ENCODE assay signal across 8 mouse cellular contexts in genomic region chr17:6742083-6743038, GRCm38 (mm10). TPM values are rescaled to one million over a fixed set of nuclear protein-coding genes. Genes with fewer than 3 reads are reported as not detected.
DNase-seq lines count a peak whose midpoint lies in the region; ATAC-seq and TF ChIP-seq lines count a peak whose summit lies in the region.

No protein-coding gene starts in this region.

- no peak for DNase-seq in midbrain, embryonic 10.5 days (ENCODE audit: low spot score)
- DNase-seq in adipocyte (ENCODE audit: low spot score), result peak; percentile 49
- DNase-seq in forebrain, postnatal 0 days, result peak; percentile 32
- no peak for DNase-seq in hindbrain, embryonic 14.5 days (ENCODE audit: low spot score)
- DNase-seq in lung, embryonic 14.5 days, result peak; percentile 88
- DNase-seq in stomach, postnatal 0 days (ENCODE audit: low spot score), result peak; percentile 40
- no peak for DNase-seq in cerebellum, adult 9-10 months

- H3K27me3 ChIP-seq in midbrain, embryonic 10.5 days (ENCODE audit: low read depth, poor library complexity, severe bottlenecking), result no peaks in the 10 kb centered on the region; the same call in 1 of the 2 replicates
- peaks cover 21% of the 10 kb centered on the region for H3K27me3 ChIP-seq in midbrain, embryonic 13.5 days
- H3K27me3 ChIP-seq in forebrain, postnatal 0 days (ENCODE audit: insufficient read depth, low read length), result no peaks in the 10 kb centered on the region
- H3K27me3 ChIP-seq in hindbrain, embryonic 14.5 days (ENCODE audit: control insufficient read depth, insufficient read depth, low read length), result no peaks in the 10 kb centered on the region
- H3K27me3 ChIP-seq in lung, embryonic 14.5 days (ENCODE audit: insufficient read depth, low read length), result no peaks in the 10 kb centered on the region
- H3K27me3 ChIP-seq in stomach, postnatal 0 days (ENCODE audit: control insufficient read depth, insufficient read depth, low read length), result no peaks in the 10 kb centered on the region

- 79% methylated on average over 33 of the region's 33 CpGs for WGBS in midbrain, embryonic 10.5 days
- WGBS in midbrain, embryonic 13.5 days, result 68% methylated on average over 33 of the region's 33 CpGs
- 68% methylated on average over 31 of the region's 33 CpGs for WGBS in forebrain, postnatal 0 days
- 56% methylated on average over 32 of the region's 33 CpGs for WGBS in hindbrain, embryonic 14.5 days
- WGBS in lung, embryonic 14.5 days, result 52% methylated on average over 33 of the region's 33 CpGs
- WGBS in stomach, postnatal 0 days, result 66% methylated on average over 33 of the region's 33 CpGs

- H3K27ac ChIP-seq in midbrain, embryonic 10.5 days (replicated peaks), result peak overlapping the region; percentile 77
- H3K27ac ChIP-seq in midbrain, embryonic 13.5 days, result no peak overlapping the region
- H3K27ac ChIP-seq in forebrain, postnatal 0 days (ENCODE audit: low read depth, low read length), result 0 out of 2 replicates have a peak overlapping the region, but pooled peaks have one; percentile 29
- H3K27ac ChIP-seq in hindbrain, embryonic 14.5 days, result peak overlapping the region; percentile 17; the same call in 1 of the 2 replicates
- peak overlapping the region; percentile 30; the same call in 1 of the 2 replicates for H3K27ac ChIP-seq in lung, embryonic 14.5 days (ENCODE audit: low read depth)
- peak overlapping the region; percentile 40 for H3K27ac ChIP-seq in stomach, postnatal 0 days (replicated peaks)

- ATAC-seq in midbrain, embryonic 13.5 days, result no peak
- ATAC-seq in forebrain, postnatal 0 days, result no peak; the same call in 1 of the 2 replicates
- ATAC-seq in hindbrain, embryonic 14.5 days (ENCODE audit: low FRiP score), result no peak
- ATAC-seq in lung, embryonic 14.5 days (ENCODE audit: insufficient read depth), result peak; percentile 61
- ATAC-seq in stomach, postnatal 0 days (ENCODE audit: low FRiP score, low TSS enrichment), result no peak; the same call in 1 of the 2 replicates

- H3K36me3 ChIP-seq in midbrain, embryonic 10.5 days, result peaks cover 55% of the 10 kb centered on the region
- H3K36me3 ChIP-seq in midbrain, embryonic 13.5 days, result peaks cover 7% of the 10 kb centered on the region; the same call in 1 of the 2 replicates
- H3K36me3 ChIP-seq in forebrain, postnatal 0 days (ENCODE audit: insufficient read depth), result no peaks in the 10 kb centered on the region
- H3K36me3 ChIP-seq in hindbrain, embryonic 14.5 days (replicated peaks; ENCODE audit: control insufficient read depth, insufficient read depth), result no peaks in the 10 kb centered on the region
- peaks cover 51% of the 10 kb centered on the region for H3K36me3 ChIP-seq in lung, embryonic 14.5 days (ENCODE audit: insufficient read depth)
- H3K36me3 ChIP-seq in stomach, postnatal 0 days (ENCODE audit: control insufficient read depth, insufficient read depth, low read length), result peaks cover 21% of the 10 kb centered on the region

- peaks cover 75% of the 10 kb centered on the region for H3K4me1 ChIP-seq in midbrain, embryonic 10.5 days
- peaks cover 66% of the 10 kb centered on the region for H3K4me1 ChIP-seq in midbrain, embryonic 13.5 days (replicated peaks)
- 0 out of 2 replicates have a peak, but pooled peaks cover 6% of the 10 kb centered on the region for H3K4me1 ChIP-seq in forebrain, postnatal 0 days (ENCODE audit: insufficient read depth)
- H3K4me1 ChIP-seq in hindbrain, embryonic 14.5 days (replicated peaks; ENCODE audit: control insufficient read depth, insufficient read depth, low read length), result peaks cover 34% of the 10 kb centered on the region
- H3K4me1 ChIP-seq in lung, embryonic 14.5 days (ENCODE audit: insufficient read depth), result peaks cover 6% of the 10 kb centered on the region
- H3K4me1 ChIP-seq in stomach, postnatal 0 days (replicated peaks; ENCODE audit: control insufficient read depth, insufficient read depth), result no peaks in the 10 kb centered on the region

- no peak overlapping the region for H3K4me2 ChIP-seq in midbrain, embryonic 13.5 days (replicated peaks)
- no peak overlapping the region for H3K4me2 ChIP-seq in forebrain, postnatal 0 days (ENCODE audit: low read depth)
- no peak overlapping the region for H3K4me2 ChIP-seq in hindbrain, embryonic 14.5 days (replicated peaks)
- peak overlapping the region; percentile 33; the same call in 1 of the 2 replicates for H3K4me2 ChIP-seq in lung, embryonic 14.5 days
- no peak overlapping the region for H3K4me2 ChIP-seq in stomach, postnatal 0 days (replicated peaks; ENCODE audit: low read depth)

- TF ChIP-seq CTCF in forebrain, postnatal 0 days (IDR thresholded peaks at IDR 0.05; ENCODE audit: low read depth), result no peak
- no peak for TF ChIP-seq CTCF in lung, embryonic 14.5 days (IDR thresholded peaks at IDR 0.05; ENCODE audit: low read depth)
- TF ChIP-seq CTCF in stomach, postnatal 0 days (IDR thresholded peaks at IDR 0.05; ENCODE audit: low read depth), result no peak

- no peak overlapping the region for H3K9ac ChIP-seq in midbrain, embryonic 13.5 days (replicated peaks)
- no peak overlapping the region for H3K9ac ChIP-seq in forebrain, postnatal 0 days
- H3K9ac ChIP-seq in hindbrain, embryonic 14.5 days, result no peak overlapping the region
- 0 out of 2 replicates have a peak overlapping the region, but pooled peaks have one; percentile 3 for H3K9ac ChIP-seq in lung, embryonic 14.5 days
- no peak overlapping the region for H3K9ac ChIP-seq in stomach, postnatal 0 days (ENCODE audit: low read length)

- no peaks in the 10 kb centered on the region for H3K9me3 ChIP-seq in midbrain, embryonic 10.5 days (replicated peaks)
- H3K9me3 ChIP-seq in midbrain, embryonic 13.5 days, result no peaks in the 10 kb centered on the region
- no peaks in the 10 kb centered on the region for H3K9me3 ChIP-seq in forebrain, postnatal 0 days (ENCODE audit: low read length)
- no peaks in the 10 kb centered on the region for H3K9me3 ChIP-seq in hindbrain, embryonic 14.5 days (ENCODE audit: control insufficient read depth, low read length)
- H3K9me3 ChIP-seq in lung, embryonic 14.5 days (ENCODE audit: low read depth, low read length), result no peaks in the 10 kb centered on the region
- H3K9me3 ChIP-seq in stomach, postnatal 0 days (ENCODE audit: control insufficient read depth, low read length), result no peaks in the 10 kb centered on the region

- no peak overlapping the region for H3K4me3 ChIP-seq in midbrain, embryonic 10.5 days
- no peak overlapping the region for H3K4me3 ChIP-seq in midbrain, embryonic 13.5 days (replicated peaks)
- H3K4me3 ChIP-seq in forebrain, postnatal 0 days (ENCODE audit: low read depth, low read length), result no peak overlapping the region
- no peak overlapping the region for H3K4me3 ChIP-seq in hindbrain, embryonic 14.5 days (replicated peaks; ENCODE audit: low read length)
- H3K4me3 ChIP-seq in lung, embryonic 14.5 days (ENCODE audit: low read depth, low read length), result no peak overlapping the region
- H3K4me3 ChIP-seq in stomach, postnatal 0 days (ENCODE audit: low read depth, low read length), result no peak overlapping the region

- no peak for TF ChIP-seq EP300 in stomach, postnatal 0 days (optimal IDR thresholded peaks at IDR 0.05)

RNA-seq across cellular contexts. Expression of gene Ezr, which starts 40.2 kb away (rescaled TPM):
- polyA plus RNA-seq in midbrain, embryonic 10.5 days (2016; fragmentation: Nextera tagmentation; extraction: Ambion mirVana), result 54.9 and 56.7 TPM in 2 replicates
- polyA plus RNA-seq in midbrain, embryonic 13.5 days (2015; fragmentation: Nextera tagmentation; extraction: Ambion mirVana), result 36.2 and 43.1 TPM in 2 replicates
- total RNA-seq in forebrain, postnatal 0 days (2014; rRNA removed), result 37.8 and 45.4 TPM in 2 replicates
- 51.6 and 60.2 TPM in 2 replicates for polyA plus RNA-seq in forebrain, postnatal 0 days (2015; fragmentation: Nextera tagmentation; extraction: Ambion mirVana)
- 60.1 and 67.4 TPM in 2 replicates for polyA plus RNA-seq in hindbrain, embryonic 14.5 days (2014; fragmentation: Nextera tagmentation; extraction: Ambion mirVana)
- 97.1 and 97.3 TPM in 2 replicates for polyA plus RNA-seq in lung, embryonic 14.5 days (2014; fragmentation: Nextera tagmentation; extraction: Ambion mirVana)
- polyA plus RNA-seq in stomach, postnatal 0 days (2015; fragmentation: Nextera tagmentation; extraction: Ambion mirVana), result 289 and 299 TPM in 2 replicates

Comparison
In these comparisons a context has a peak if more than half of its experiments do, and no peak if none do; other contexts are left out.
1. DNase-seq: peak in adipocyte (single experiment), forebrain, postnatal 0 days (single experiment), lung, embryonic 14.5 days (single experiment) and stomach, postnatal 0 days (single experiment); none in midbrain, embryonic 10.5 days (single experiment), hindbrain, embryonic 14.5 days (single experiment) and cerebellum, adult 9-10 months (single experiment).